Mouse (Mus musculus): ENCODE measurements around the gene Cbr1. TPM values are rescaled to one million over a fixed set of nuclear protein-coding genes. Genes with fewer than 3 reads are reported as not detected.

The Cbr1 gene
- total RNA-seq, 2 experiments from 2014 or later = 78.0 to 81.9 TPM

Other genes with a start within 250 kb of the Cbr1 start
- gene Setd4, start 1.8 kb upstream of the Cbr1 start, total RNA-seq (2021) = 10 to 100 TPM in 1 of 2 experiments, 1 to 10 TPM in 1; 8.6 to 10.8 TPM
- 1 to 10 TPM; 3.8 to 4.4 TPM for gene Gm5678, start 22.2 kb downstream of the Cbr1 start, total RNA-seq (2021)
- gene Cbr3, start 77.4 kb downstream of the Cbr1 start, total RNA-seq (2021) = 10 to 100 TPM; 16.2 to 18.5 TPM
- gene Dop1b, start 106.1 kb downstream of the Cbr1 start, total RNA-seq (2021) = 10 to 100 TPM; 90.5 to 95.7 TPM
- gene Morc3, start 226.3 kb downstream of the Cbr1 start, total RNA-seq (2021) = 10 to 100 TPM; 30.9 to 37.9 TPM